Mouse (Mus musculus) retina, embryonic 14.5 days (tissue): Measurements from ENCODE around the gene Kcnk18.

Experiments
- DNase-seq: peaks from one replicate; pipeline ENCODE4 v3.0.0-alpha.2; 2015; ENCODE audit warnings: low spot score

The Kcnk18 gene

GRCm38 (mm10) chr19:59218991-59219390, at the start of gene Kcnk18:
Gene Kcnk18, plus strand, starts transcription at chr19:59219214.
- no peak for DNase-seq

- DNase-seq, result peak; percentile 47
Observed at GRCm38 (mm10) chr19:59169936-59170765, 48.9 kb upstream of the Kcnk18 start, which contains the start of gene Vax1. Gene Vax1, minus strand, starts transcription at chr19:59170056.

GRCm38 (mm10) chr19:59170766-59171095, 48.3 kb upstream of the Kcnk18 start:
- peak; percentile 39 for DNase-seq

GRCm38 (mm10) chr19:59171151-59171870, 47.7 kb upstream of the Kcnk18 start:
- peak; percentile 58 for DNase-seq

GRCm38 (mm10) chr19:59171871-59172245, 47.2 kb upstream of the Kcnk18 start:
- no peak for DNase-seq

- DNase-seq, result no peak
Observed at GRCm38 (mm10) chr19:59172781-59173180, 46.2 kb upstream of the Kcnk18 start.

GRCm38 (mm10) chr19:59173341-59174015, 45.5 kb upstream of the Kcnk18 start:
- DNase-seq, result peak; percentile 57

GRCm38 (mm10) chr19:59184000-59184399, 35.0 kb upstream of the Kcnk18 start:
- DNase-seq, result no peak

- DNase-seq, result no peak
Observed at GRCm38 (mm10) chr19:59188981-59189380, 30.0 kb upstream of the Kcnk18 start.

- peak; percentile 26 for DNase-seq
Observed at GRCm38 (mm10) chr19:59190431-59191122, 28.4 kb upstream of the Kcnk18 start.

- DNase-seq, result peak; percentile 25
Observed at GRCm38 (mm10) chr19:59191123-59191505, 27.9 kb upstream of the Kcnk18 start.

GRCm38 (mm10) chr19:59192491-59192890, 26.5 kb upstream of the Kcnk18 start:
- DNase-seq, result peak; percentile 37

GRCm38 (mm10) chr19:59193456-59193855, 25.6 kb upstream of the Kcnk18 start:
- DNase-seq, result no peak

GRCm38 (mm10) chr19:59193986-59194820, 24.8 kb upstream of the Kcnk18 start:
- DNase-seq, result peak; percentile 47

- peak; percentile 24 for DNase-seq
Observed at GRCm38 (mm10) chr19:59195181-59195770, 23.7 kb upstream of the Kcnk18 start.

GRCm38 (mm10) chr19:59196111-59196666, 22.8 kb upstream of the Kcnk18 start:
- DNase-seq, result peak; percentile 87

GRCm38 (mm10) chr19:59198161-59198560, 20.9 kb upstream of the Kcnk18 start:
- peak; percentile 81 for DNase-seq

- DNase-seq, result peak; percentile 91
Observed at GRCm38 (mm10) chr19:59208475-59208874, 10.5 kb upstream of the Kcnk18 start.

- DNase-seq, result no peak
Observed at GRCm38 (mm10) chr19:59208986-59209385, 10.0 kb upstream of the Kcnk18 start.

GRCm38 (mm10) chr19:59216891-59217290, 2.1 kb upstream of the Kcnk18 start:
- DNase-seq, result no peak
